Mouse (Mus musculus) embryo, embryonic 10.5 days (tissue): ENCODE data around the gene Prr19.

Source experiments
- DNase-seq: peaks from one replicate; pipeline ENCODE4 v3.0.0-alpha.2; 2015; ENCODE audit warnings: low spot score

The Prr19 gene

GRCm38 (mm10) chr7:25275555-25276298, 25.5 kb upstream of the Prr19 start:
- peak; percentile 8 for DNase-seq

- no peak for DNase-seq
Observed at GRCm38 (mm10) chr7:25277405-25277804, 23.8 kb upstream of the Prr19 start.

DNA sequence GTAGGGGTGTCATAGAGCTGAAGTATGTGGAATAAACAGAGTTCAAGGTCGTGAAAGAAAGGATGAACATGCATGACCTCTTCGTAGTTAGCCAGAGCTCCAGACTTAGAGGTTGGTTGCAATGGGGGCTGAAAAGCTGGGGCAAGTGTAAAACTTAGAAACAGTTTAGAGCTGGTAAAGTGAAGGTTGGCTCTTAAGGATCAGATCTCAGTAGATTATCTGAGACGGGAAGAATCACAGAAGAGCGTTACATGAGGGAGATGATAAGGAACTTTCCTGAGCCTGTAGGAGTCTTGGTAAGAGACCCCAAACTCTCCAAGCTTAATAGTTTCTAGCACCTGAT, 23.2 kb upstream of the Prr19 start:
- no peak for DNase-seq

DNA sequence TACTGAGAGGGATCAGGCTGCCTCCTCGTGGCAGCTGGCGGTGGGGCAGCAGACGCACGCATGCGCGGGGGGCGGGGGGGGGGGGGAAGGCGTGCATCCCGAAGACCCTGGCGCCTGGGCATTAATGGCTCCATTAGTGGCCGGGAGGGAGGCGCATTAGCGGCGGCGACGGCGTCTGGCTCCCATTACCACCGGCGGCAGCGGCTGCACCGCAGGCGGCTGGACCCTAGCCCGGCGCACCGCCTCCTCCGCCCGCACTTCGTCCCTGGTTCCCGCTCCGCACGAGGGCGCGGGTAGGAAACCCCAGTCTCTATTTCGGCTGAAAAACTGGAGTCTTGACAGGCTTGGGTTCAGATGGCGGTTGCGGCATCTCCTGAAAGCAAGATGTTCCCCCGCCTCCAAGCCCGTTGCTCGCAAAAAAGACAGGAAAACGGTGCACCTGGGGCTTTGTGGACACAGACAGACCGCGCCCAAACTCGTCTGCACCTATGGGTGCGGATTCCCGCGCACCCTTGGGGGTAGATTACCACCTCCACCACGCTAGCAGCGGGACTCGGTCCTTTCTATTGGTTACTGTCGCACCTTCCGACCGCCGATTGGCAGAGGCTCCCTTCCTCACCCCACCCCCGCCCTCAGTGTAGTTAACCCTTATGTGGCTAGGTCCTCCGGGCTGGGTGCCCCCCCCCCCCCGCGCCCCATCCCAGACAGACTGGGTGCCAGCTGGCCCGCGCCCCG, 22.7 kb upstream of the Prr19 start:
- peak; percentile 88 for DNase-seq

DNA sequence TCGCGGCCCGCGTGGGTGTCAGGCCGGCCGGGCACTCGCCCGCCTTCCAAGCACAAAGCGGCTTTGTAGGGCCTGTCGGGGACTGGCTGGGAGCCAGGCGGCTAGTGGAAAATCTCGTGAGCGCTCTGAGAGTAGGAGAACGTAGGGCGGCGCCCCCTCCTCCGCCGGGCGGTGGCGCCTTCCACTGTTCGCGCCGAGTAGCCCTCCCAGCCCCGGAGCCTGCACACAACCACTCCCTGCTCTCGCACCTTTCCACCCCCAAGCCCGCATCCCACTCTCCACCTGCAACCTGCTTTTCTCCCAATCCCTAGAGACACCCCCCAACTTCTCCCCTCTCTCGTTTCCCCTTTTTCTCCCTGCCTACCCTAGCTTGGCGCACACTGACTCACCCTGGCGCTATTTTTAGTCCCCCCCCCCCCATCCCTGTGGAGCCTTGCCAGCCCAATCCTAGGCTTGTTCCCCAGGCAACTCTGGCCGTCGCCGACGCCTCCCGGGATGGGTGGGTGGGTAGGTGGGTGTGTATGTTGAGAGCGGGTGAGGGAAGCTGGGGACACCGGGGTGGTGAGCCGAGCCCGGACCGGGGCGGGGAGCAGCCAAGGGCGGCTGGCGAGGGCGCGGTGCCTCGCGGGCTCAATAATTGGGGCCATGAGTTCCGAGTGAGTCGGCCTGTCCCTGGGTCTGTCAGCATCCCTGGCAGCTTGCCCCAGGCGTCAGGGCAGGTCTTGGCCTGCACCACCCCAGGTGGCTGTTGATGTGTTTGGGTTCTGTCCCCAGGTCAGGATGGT, 21.9 kb upstream of the Prr19 start:
- peak; percentile 89 for DNase-seq

DNA sequence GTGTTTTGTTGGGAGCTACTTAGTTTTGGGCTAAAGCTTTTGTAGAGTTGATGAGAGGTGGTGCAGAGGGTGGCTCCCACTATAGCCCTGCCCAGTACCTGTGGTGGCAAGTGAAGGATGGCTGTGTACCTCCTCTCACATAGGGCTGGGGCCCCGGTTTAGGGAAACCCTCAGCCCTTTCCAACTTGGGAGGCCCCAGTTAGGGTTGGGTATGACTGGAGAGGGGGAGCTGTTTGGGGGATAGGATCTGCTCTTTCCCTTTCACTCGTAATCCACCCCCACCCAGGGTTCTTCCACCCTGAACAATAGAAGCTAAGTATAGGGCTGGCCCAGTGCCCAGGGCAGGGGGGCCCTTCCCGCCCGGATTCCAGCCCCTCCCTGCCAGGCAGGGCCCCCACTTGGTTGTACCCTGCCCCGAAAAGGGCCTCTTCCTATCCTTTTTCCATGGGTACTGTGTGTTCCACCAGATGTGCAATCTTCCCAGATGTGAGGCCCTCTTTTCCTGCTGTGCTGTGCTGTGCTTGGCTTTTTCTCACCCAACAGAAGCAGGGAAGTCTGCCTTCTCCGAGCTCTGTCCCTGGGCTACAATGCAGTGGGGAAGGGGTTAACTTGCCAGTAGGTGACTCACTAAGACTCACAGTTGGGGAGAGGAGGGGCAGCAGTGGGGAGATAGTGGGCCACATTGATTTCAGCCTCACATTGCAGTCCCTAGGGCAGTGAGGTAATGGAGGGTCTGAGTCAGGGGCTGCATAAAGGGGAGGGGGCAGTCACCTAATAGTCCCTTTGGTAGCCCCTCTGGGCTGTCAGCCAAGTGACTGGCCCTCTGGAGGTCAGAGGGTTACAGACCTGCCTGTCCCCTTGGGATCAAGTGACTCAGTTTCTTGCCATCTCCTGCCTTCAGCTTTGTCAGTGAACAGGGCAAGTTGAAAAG, 21.1 kb upstream of the Prr19 start:
- DNase-seq, result peak; percentile 68

GRCm38 (mm10) chr7:25281166-25281733, 20.0 kb upstream of the Prr19 start:
- DNase-seq, result no peak

DNA sequence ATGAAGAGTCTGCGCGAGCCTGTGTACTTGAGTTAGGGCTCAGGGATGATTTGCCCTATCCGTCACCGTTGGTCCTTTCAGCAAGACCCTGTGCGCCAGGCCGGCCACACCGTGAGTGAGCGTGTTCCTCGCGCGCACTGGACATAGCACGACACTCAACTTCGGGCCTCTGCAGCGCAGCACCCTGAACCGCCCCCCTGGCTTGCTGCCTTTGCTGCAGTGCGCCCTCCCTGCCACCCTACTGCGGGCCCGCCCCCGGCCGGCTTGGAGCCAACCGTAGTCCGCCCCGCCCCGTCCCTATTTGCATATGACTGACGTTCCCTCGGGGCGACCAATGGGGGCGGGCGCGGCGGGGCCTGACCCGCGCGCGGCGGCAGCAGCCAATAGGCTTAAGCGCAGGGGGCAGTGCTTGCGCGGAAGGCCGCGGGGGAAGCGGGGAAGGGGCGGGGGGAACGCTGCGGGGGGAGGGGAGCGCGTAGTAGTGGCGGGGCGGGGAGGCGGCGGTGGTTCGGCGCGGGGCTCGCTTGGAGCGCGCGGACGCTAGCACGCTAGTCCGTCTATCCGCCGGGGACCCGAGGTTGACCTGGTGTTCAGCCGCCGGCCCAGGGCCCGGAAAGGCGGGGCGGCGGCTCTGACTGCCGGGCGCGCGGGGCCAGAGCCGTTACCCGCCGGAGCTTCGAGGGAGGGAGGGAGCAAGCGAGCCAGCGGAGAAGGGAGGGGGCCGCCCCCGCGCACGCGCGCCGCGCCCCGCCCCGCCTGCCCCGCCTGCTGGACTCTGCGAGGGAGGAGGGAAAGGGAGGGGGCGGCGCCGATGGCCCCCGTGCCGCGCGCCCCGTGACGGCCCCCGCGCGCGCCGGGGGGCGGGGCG, 19.2 kb upstream of the Prr19 start:
- peak; percentile 99 for DNase-seq

- DNase-seq, result peak; percentile 56
Observed at GRCm38 (mm10) chr7:25282731-25283211, 18.4 kb upstream of the Prr19 start.

GRCm38 (mm10) chr7:25283637-25284036, 17.6 kb upstream of the Prr19 start:
- DNase-seq, result no peak

GRCm38 (mm10) chr7:25284171-25284570, 17.0 kb upstream of the Prr19 start:
- DNase-seq, result no peak

DNA sequence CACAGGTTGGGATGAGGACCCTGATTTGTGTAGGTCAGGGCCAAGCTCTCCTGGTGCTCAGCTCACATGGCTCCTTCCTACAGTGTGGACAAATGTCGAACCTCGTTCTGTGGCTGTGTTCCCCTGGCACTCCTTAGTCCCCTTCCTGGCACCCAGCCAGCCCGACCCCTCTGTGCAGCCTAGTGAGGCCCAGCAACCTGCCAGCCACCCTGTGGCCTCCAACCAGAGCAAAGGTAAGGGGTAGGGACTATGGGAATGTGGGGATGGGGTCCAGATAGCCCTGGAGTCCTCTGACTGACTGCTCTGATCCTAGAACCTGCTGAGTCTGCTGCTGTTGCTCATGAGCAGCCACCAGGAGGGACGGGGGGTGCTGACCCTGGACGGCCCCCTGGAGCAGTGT, 16.4 kb upstream of the Prr19 start:
- DNase-seq, result no peak

- DNase-seq, result no peak
Observed at GRCm38 (mm10) chr7:25285511-25286238, 15.5 kb upstream of the Prr19 start.

DNA sequence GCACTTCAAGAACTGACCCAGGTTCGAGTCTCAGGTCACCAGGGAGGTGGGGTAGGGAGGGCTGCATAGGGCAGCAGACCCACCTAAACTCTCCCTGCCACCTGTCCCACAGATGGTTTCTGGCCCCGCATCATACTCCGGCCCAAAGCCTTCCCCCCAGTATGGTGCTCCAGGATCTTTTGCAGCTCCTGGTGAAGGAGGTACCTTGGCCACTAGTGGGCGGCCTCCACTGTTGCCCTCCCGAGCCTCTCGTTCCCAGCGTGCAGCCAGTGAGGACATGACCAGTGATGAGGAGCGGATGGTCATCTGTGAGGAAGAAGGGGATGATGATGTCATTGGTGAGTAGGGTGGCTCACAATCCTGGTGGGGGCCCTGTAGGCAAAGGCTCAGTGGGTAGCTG, 14.2 kb upstream of the Prr19 start:
- DNase-seq, result no peak

DNA sequence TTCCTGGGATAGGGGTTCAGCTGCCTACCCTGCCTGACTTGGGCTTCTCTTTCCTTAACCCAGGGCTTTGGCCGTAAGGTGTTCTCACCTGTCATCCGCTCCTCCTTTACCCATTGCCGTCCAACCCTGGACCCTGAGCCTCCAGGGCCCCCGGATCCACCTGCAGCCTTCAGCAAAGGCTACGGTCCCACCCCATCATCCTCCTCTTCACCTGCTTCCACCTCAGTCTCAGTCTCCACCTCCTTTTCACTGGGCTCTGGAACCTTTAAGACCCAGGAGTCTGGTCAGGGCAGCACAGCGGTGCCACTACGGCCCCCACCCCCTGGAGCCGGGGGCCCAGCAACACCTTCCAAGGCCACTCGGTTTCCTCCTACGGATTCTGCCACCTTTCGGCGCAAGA, 13.2 kb upstream of the Prr19 start:
- DNase-seq, result no peak

GRCm38 (mm10) chr7:25288721-25289120, 12.5 kb upstream of the Prr19 start:
- no peak for DNase-seq

DNA sequence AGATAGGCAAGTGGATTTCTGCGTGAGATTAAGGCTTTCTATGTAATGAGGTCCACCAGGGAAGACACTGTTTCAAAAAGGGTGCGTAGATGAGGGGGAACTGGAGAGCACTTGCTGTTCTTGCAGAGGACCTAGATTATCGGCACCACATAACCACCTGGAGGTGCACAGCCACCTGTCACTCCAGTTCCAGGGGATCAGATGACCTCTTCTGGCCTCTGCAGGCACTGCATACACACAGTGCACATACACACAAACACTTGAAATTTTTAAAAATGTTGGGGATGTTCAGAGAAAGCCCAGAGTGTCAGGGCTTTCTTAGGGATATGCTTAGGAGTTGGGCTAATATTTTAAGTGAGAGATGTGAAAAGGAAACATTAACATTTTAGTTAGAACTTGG, 11.3 kb upstream of the Prr19 start:
- no peak for DNase-seq

DNA sequence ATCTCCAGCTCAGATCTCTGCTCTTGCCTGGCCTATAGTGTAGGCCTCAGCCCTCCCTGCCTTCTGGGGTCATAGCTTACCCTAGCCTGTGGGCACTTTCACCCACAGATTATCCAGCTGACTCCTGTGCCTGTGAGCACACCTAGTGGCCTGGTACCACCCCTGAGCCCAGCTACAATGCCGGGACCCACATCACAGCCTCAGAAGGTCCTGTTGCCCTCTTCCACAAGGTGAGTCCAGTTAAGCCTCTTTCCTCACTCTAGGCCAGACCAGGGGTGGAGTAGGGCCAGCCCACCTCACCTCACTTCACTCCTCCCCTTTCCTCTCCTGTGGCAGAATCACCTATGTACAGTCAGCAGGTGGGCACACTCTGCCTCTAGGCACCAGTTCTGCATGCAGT, 10.7 kb upstream of the Prr19 start:
- DNase-seq, result no peak

DNA sequence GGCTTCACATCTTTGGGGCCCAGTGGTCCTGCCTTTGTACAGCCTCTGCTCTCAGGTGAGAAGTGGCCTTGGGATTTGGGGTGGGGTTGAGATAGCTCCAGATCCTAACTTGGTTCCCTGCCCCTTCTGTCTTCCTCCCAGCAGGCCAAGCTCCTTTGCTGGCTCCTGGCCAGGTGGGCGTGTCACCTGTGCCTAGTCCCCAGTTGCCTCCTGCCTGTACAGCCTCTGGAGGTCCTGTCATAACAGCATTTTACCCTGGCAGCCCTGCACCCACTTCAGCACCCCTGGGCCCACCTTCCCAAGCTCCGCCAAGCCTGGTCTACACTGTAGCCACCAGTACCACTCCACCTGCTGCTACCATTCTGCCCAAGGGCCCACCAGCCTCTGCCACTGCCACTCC, 10.3 kb upstream of the Prr19 start:
- no peak for DNase-seq

GRCm38 (mm10) chr7:25292107-25292506, 9.1 kb upstream of the Prr19 start:
- no peak for DNase-seq
